Mouse (Mus musculus): Measurements from ENCODE around the gene Bzw2.

The Bzw2 gene

GRCm38 (mm10) chr12:36078101-36078899, 79.6 kb downstream of the Bzw2 start:
- in situ Hi-C loops (cut with MboI, MseI), result loop anchor here (5.0 to 10.0 kb wide), 2 partner anchors 91 to 307 kb away; partner anchors contain the start of genes D630036H23Rik and Ispd

DNA sequence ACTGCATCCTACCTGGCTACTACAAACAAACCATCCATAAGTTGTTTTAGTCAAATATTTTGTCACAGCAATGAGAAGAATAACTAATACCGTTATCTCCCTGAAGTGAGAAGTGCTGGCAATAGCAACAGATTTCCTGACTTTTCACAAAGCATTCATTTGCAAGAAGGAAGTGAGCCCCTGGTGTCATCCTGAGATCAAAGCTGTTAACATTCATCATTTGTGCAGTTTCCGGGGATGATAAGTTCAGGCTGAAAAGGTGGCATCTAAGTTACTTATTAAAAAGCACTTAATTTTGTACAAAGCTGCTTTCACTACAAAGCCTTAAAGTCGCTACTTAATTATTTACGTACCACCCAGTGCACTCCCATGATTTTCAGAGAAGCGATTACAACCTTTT, 85.0 kb downstream of the Bzw2 start:
- in situ Hi-C loops (cut with MboI, MseI), result loop anchor here (10.0 kb wide), 1 partner anchor 312 kb away; the partner anchor contains the start of genes D630036H23Rik and Ispd

DNA sequence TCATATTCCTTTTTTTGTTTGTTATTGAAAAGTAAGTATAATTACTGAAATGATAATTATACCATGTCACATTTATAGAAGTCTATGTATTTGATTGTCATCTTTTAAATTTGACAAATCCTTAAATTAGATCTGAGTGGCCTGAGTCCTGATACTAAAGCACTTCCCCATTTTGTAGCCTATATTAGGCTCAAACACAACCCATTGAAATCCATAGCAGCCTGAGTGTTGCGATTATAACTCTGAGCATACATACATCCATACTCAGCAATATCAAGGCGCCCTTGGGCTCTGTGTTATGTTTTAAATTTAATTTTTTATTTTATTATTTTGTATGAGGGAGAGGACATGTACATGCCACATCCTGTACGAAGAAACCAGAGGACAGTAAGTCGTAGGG, 87.6 kb downstream of the Bzw2 start:
- in situ Hi-C loops (cut with MboI, MseI), result loop anchor here (10.0 kb wide), 1 partner anchor 315 kb away; the partner anchor contains the start of genes D630036H23Rik and Ispd

DNA sequence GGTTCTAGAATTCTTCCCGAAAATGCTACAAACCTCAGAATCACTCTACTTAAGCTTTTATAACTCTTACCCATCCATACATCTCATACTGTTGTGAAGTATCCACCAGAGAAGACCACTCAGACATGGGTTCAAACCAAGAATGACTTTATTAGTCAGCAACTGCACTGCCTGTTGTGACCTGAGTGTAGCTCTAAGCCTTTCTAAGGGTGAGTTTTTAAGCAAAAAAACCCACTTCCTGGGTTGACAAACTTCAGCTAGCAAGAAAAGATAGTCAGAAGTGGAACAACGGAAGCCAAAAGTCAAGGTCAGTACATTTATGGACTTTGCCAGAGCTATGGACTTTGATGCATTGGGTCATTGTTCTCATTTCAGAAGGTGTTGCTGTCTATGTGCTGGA, 90.3 kb downstream of the Bzw2 start:
- in situ Hi-C loops (cut with MboI, MseI), result no loop called here

- in situ Hi-C loops (cut with MboI, MseI), result no loop called here
Observed at GRCm38 (mm10) chr12:36065911-36066310, 92.0 kb downstream of the Bzw2 start.

- in situ Hi-C loops (cut with MboI, MseI), result no loop called here
Observed at GRCm38 (mm10) chr12:36057699-36058098, 100.2 kb downstream of the Bzw2 start.

GRCm38 (mm10) chr12:36050276-36050675, 107.6 kb downstream of the Bzw2 start:
- in situ Hi-C loops (cut with MboI, MseI), result no loop called here

- in situ Hi-C loops (cut with MboI, MseI), result no loop called here
Observed at GRCm38 (mm10) chr12:36047593-36047992, 110.3 kb downstream of the Bzw2 start.

- in situ Hi-C loops (cut with MboI, MseI), result no loop called here
Observed at GRCm38 (mm10) chr12:36046196-36046595, 111.7 kb downstream of the Bzw2 start.

DNA sequence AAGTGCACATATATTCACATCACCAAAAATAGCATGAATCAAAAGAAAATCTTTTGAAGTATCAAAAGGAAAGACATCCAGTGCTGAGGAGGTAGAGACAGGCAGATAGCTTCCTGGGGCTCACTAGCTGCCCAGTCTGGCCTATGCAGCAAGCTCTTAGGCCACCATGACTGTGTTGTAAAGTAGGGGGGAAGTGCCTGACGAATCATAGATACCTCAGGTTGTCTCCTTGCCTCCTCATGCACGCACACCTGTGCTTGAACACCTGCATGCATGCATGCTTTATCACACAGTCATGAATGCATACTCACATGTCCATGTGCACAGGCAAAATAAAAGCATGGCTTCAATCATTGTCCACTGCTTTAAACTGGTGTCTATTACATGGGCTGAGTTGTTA, 113.2 kb downstream of the Bzw2 start:
- in situ Hi-C loops (cut with MboI, MseI), result no loop called here

DNA sequence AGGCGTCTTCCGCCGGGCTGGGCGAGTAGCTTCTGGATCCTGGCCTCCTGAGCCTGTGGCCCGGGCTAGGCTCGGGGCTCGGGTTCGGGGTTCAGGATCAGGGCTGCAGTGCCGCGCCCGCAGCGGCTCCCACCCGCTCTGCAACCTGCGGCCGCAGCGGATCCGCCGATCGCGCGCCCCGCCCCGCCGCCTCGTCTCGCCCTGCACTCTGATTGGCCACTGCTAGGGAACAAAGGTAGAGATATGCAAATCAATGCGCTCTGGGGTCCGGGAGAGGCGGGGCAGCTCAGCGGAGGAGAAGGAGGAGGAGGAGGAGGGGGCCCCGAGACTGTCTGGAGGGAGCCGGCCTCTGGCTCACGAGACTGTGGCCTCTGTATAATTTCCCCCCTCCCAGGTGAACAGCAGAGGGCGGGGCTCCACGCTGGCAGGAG, 115.5 kb downstream of the Bzw2 start, which contains the start of gene Tspan13:
Tspan13 (minus strand) TSS at position 153 of the 431 bp plus-strand sequence.
- in situ Hi-C loops (cut with MboI, MseI), result no loop called here

Measured in T-helper 2 cell (primary cell).